ENCODE assay signal across 8 mouse cellular contexts in genomic region chr17:69076238-69076625, GRCm38 (mm10). TPM values are rescaled to one million over a fixed set of nuclear protein-coding genes. Genes with fewer than 3 reads are reported as not detected.
DNase-seq lines count a peak whose midpoint lies in the region; ATAC-seq lines count a peak whose summit lies in the region.

No protein-coding gene starts in this region.

- H3K9ac ChIP-seq in stomach, embryonic 15.5 days, result peak overlapping the region; percentile 23; the same call in 1 of the 2 replicates

- no peaks in the 10 kb centered on the region for H3K9me3 ChIP-seq in stomach, embryonic 15.5 days

- H3K4me1 ChIP-seq in stomach, embryonic 15.5 days, result peaks cover 10% of the 10 kb centered on the region; the same call in 1 of the 2 replicates

- H3K27me3 ChIP-seq in stomach, embryonic 15.5 days (replicated peaks), result peaks cover 24% of the 10 kb centered on the region; the same call in 1 of the 2 replicates

- H3K36me3 ChIP-seq in stomach, embryonic 15.5 days, result no peaks in the 10 kb centered on the region

- H3K4me2 ChIP-seq in stomach, embryonic 15.5 days, result peak overlapping the region; percentile 93

- under 1% methylated on average over 28 of the region's 28 CpGs for WGBS in stomach, embryonic 15.5 days

- DNase-seq in adrenal gland, postnatal 10 days, result peak; percentile 73
- peak; percentile 60 for DNase-seq in embryo, embryonic 10.5 days (ENCODE audit: low spot score)
- DNase-seq in gastrocnemius, postnatal 4 days (ENCODE audit: low spot score in 2 of 2), result peak; percentile 18 to 34
- peak; percentile 59 for DNase-seq in kidney, adult 18-20 months
- peak; percentile 70 to 92 for DNase-seq in left cerebral cortex, postnatal 25 days (ENCODE audit: low spot score in 2 of 2)
- no peak for DNase-seq in natural killer cell, adult 2 months (ENCODE audit: low spot score in 2 of 2)

- intact Hi-C loops in left cerebral cortex, postnatal 25 days (cut with DNase I), result loop anchor here (10.0 kb wide), 1 partner anchor 191 kb away; no protein-coding TSS in a partner anchor

- H3K4me3 ChIP-seq in stomach, embryonic 15.5 days (replicated peaks), result peak overlapping the region; percentile 48

- H3K27ac ChIP-seq in stomach, embryonic 15.5 days, result no peak overlapping the region

- ATAC-seq in megakaryocyte-erythroid progenitor cell, adult 5-6 weeks (replicated peaks; ENCODE audit: low FRiP score, low TSS enrichment, poor library complexity, severe bottlenecking), result 0 out of 2 replicates have a peak, but pooled peaks have one; percentile 37
- no peak; the same call in 1 of the 2 replicates for ATAC-seq in stomach, embryonic 15.5 days (ENCODE audit: insufficient read depth, low FRiP score, low read depth)

RNA-seq across cellular contexts. Expression of gene Epb41l3, which starts 0.7 kb away (rescaled TPM):
- total RNA-seq in adrenal gland, postnatal 10 days (2021), result 10 to 100 TPM; 17.9 to 27.0 TPM
- total RNA-seq in gastrocnemius, postnatal 4 days (2021), result 10 to 100 TPM; 51.6 to 65.5 TPM
- total RNA-seq in left cerebral cortex, postnatal 25 days (2021), result 100 to 1,000 TPM; 201 to 208 TPM
- 0.28 TPM in 1 of 2 replicates, not detected in the other for total RNA-seq in megakaryocyte-erythroid progenitor cell, adult 5-6 weeks (2014; fragmentation: Nextera tagmentation)
- 2.4 TPM in 1 of 2 replicates, not detected in the other for total RNA-seq in megakaryocyte-erythroid progenitor cell, adult 5-6 weeks (2017)
- 57.2 and 71.0 TPM in 2 replicates for polyA plus RNA-seq in stomach, embryonic 15.5 days (2015; fragmentation: Nextera tagmentation; extraction: Ambion mirVana)

Comparison
In these comparisons a context has a peak if more than half of its experiments do, and no peak if none do; other contexts are left out.
1. DNase-seq: peak in adrenal gland, postnatal 10 days (single experiment), embryo, embryonic 10.5 days (single experiment), gastrocnemius, postnatal 4 days (2 of 2), kidney, adult 18-20 months (single experiment) and left cerebral cortex, postnatal 25 days (2 of 2); none in natural killer cell, adult 2 months (0 of 2).
2. RNA of gene Epb41l3, which starts 0.7 kb away (total RNA-seq): 201 to 208 TPM in left cerebral cortex, postnatal 25 days, 51.6 to 65.5 TPM in gastrocnemius, postnatal 4 days and 17.9 to 27.0 TPM in adrenal gland, postnatal 10 days; 0.28 to 2.4 TPM in megakaryocyte-erythroid progenitor cell, adult 5-6 weeks; every median in the first group is over 4 times any median in the second.